Mouse (Mus musculus): ENCODE data around the gene Mdga1. TPM values are rescaled to one million over a fixed set of nuclear protein-coding genes. Genes with fewer than 3 reads are reported as not detected.

Mdga1 gene
- polyA plus RNA-seq, 1 experiment from 2014 or later = 14.7 TPM

GRCm38 (mm10) chr17:29829136-29829535 lies 140.8 kb downstream of the Mdga1 start:
- Histone ChIP-seq H3K9ac (replicated peaks) (no peak overlapping the region), H3K4me1 (replicated peaks) (no peaks in the 10 kb centered on the region), H3K4me2 (replicated peaks) (no peak overlapping the region), H3K27ac (no peak overlapping the region), H3K4me3 (replicated peaks) (no peak overlapping the region), H3K36me3 (peaks cover 19% of the 10 kb centered on the region), H3K27me3 (no peaks in the 10 kb centered on the region), H3K9me3 (no peaks in the 10 kb centered on the region)
- no peak for ATAC-seq
- 73% methylated on average over 7 of the region's 7 CpGs for WGBS

- no peak for ATAC-seq
- Histone ChIP-seq H3K36me3 (peaks cover 19% of the 10 kb centered on the region), H3K4me1 (replicated peaks) (no peaks in the 10 kb centered on the region), H3K27ac (no peak overlapping the region), H3K27me3 (no peaks in the 10 kb centered on the region), H3K4me2 (replicated peaks) (no peak overlapping the region), H3K9me3 (no peaks in the 10 kb centered on the region), H3K4me3 (replicated peaks) (no peak overlapping the region), H3K9ac (replicated peaks) (no peak overlapping the region)
- WGBS = 72% methylated on average over 5 of the region's 5 CpGs
These were observed 142.3 kb downstream of the Mdga1 start for GRCm38 (mm10) chr17:29827602-29828001.

GRCm38 (mm10) chr17:29824512-29825120 lies 145.3 kb downstream of the Mdga1 start:
- Histone ChIP-seq H3K27me3 (no peaks in the 10 kb centered on the region), H3K36me3 (no peaks in the 10 kb centered on the region), H3K9ac (replicated peaks) (no peak overlapping the region), H3K9me3 (no peaks in the 10 kb centered on the region), H3K27ac (no peak overlapping the region), H3K4me1 (replicated peaks) (no peaks in the 10 kb centered on the region), H3K4me3 (replicated peaks) (no peak overlapping the region), H3K4me2 (replicated peaks) (no peak overlapping the region)
- WGBS = 81% methylated on average over 4 of the region's 4 CpGs
- ATAC-seq = no peak

GRCm38 (mm10) chr17:29824208-29824509 lies 145.7 kb downstream of the Mdga1 start:
- Histone ChIP-seq H3K27ac (no peak overlapping the region), H3K27me3 (no peaks in the 10 kb centered on the region), H3K9ac (replicated peaks) (no peak overlapping the region), H3K9me3 (no peaks in the 10 kb centered on the region), H3K4me2 (replicated peaks) (no peak overlapping the region), H3K36me3 (no peaks in the 10 kb centered on the region), H3K4me3 (replicated peaks) (no peak overlapping the region), H3K4me1 (replicated peaks) (no peaks in the 10 kb centered on the region)
- ATAC-seq = no peak
- WGBS = 63% methylated on average over 5 of the region's 5 CpGs

- Histone ChIP-seq H3K9me3 (no peaks in the 10 kb centered on the region), H3K9ac (replicated peaks) (no peak overlapping the region), H3K36me3 (no peaks in the 10 kb centered on the region), H3K4me3 (replicated peaks) (no peak overlapping the region), H3K4me1 (replicated peaks) (peaks cover 1% of the 10 kb centered on the region), H3K27me3 (no peaks in the 10 kb centered on the region), H3K27ac (no peak overlapping the region), H3K4me2 (replicated peaks) (no peak overlapping the region)
- ATAC-seq = no peak
- WGBS = 79% methylated on average over 14 of the region's 14 CpGs
These were observed 146.3 kb downstream of the Mdga1 start for GRCm38 (mm10) chr17:29823439-29824207.

- H3K9ac ChIP-seq (replicated peaks) = no peak overlapping the region
- no peak for ATAC-seq
- WGBS = 90% methylated on average over 3 of the region's 3 CpGs
These were observed 150.3 kb downstream of the Mdga1 start for GRCm38 (mm10) chr17:29819608-29820007.

GRCm38 (mm10) chr17:29818989-29819388 lies 150.9 kb downstream of the Mdga1 start:
- no peaks in the 10 kb centered on the region for H3K9me3 ChIP-seq
- WGBS = 80% methylated on average over 7 of the region's 7 CpGs
- no peak overlapping the region for H3K4me3 ChIP-seq (replicated peaks)
- H3K27ac ChIP-seq = no peak overlapping the region; the same call in 1 of the 2 replicates
- H3K4me2 ChIP-seq (replicated peaks) = no peak overlapping the region
- no peaks in the 10 kb centered on the region for H3K36me3 ChIP-seq
- no peak for ATAC-seq
- no peaks in the 10 kb centered on the region for H3K27me3 ChIP-seq
- H3K4me1 ChIP-seq (replicated peaks) = peaks cover 23% of the 10 kb centered on the region
- H3K9ac ChIP-seq (replicated peaks) = no peak overlapping the region

More at GRCm38 (mm10) chr17:29819608-29820007, 150.3 kb downstream of the Mdga1 start:
- peaks cover 18% of the 10 kb centered on the region for H3K4me1 ChIP-seq (replicated peaks)
- no peak overlapping the region for H3K27ac ChIP-seq
- no peak overlapping the region for H3K4me3 ChIP-seq (replicated peaks)
- H3K36me3 ChIP-seq = no peaks in the 10 kb centered on the region
- no peaks in the 10 kb centered on the region for H3K27me3 ChIP-seq
- H3K9me3 ChIP-seq = no peaks in the 10 kb centered on the region
- no peak overlapping the region for H3K4me2 ChIP-seq (replicated peaks)

GRCm38 (mm10) chr17:29818264-29818945 lies 151.5 kb downstream of the Mdga1 start:
- 29% methylated on average over 11 of the region's 11 CpGs for WGBS
- H3K4me1 ChIP-seq (replicated peaks) = peaks cover 23% of the 10 kb centered on the region
- ATAC-seq = no peak

GRCm38 (mm10) chr17:29814758-29815157 lies 155.1 kb downstream of the Mdga1 start:
- 36% methylated on average over 6 of the region's 6 CpGs for WGBS
- H3K27me3 ChIP-seq = no peaks in the 10 kb centered on the region
- H3K4me2 ChIP-seq (replicated peaks) = no peak overlapping the region
- H3K9ac ChIP-seq (replicated peaks) = no peak overlapping the region
- H3K27ac ChIP-seq = peak overlapping the region; percentile 26; the same call in 1 of the 2 replicates
- no peak overlapping the region for H3K4me3 ChIP-seq (replicated peaks)
- no peaks in the 10 kb centered on the region for H3K36me3 ChIP-seq
- H3K4me1 ChIP-seq (replicated peaks) = peaks cover 23% of the 10 kb centered on the region
- H3K9me3 ChIP-seq = no peaks in the 10 kb centered on the region
- peak; percentile 55; the same call in 1 of the 2 replicates for ATAC-seq

More at GRCm38 (mm10) chr17:29818264-29818945, 151.5 kb downstream of the Mdga1 start:
- H3K9ac ChIP-seq (replicated peaks) = no peak overlapping the region
- no peak overlapping the region for H3K4me2 ChIP-seq (replicated peaks)
- H3K9me3 ChIP-seq = no peaks in the 10 kb centered on the region
- no peak overlapping the region; the same call in 1 of the 2 replicates for H3K27ac ChIP-seq
- H3K4me3 ChIP-seq (replicated peaks) = no peak overlapping the region
- no peaks in the 10 kb centered on the region for H3K36me3 ChIP-seq
- no peaks in the 10 kb centered on the region for H3K27me3 ChIP-seq

- peaks cover 19% of the 10 kb centered on the region for H3K4me1 ChIP-seq (replicated peaks)
- 29% methylated on average over 4 of the region's 4 CpGs for WGBS
- H3K4me3 ChIP-seq (replicated peaks) = no peak overlapping the region
- 0 out of 2 replicates have a peak, but pooled peaks have one; percentile 34 for ATAC-seq
- H3K27me3 ChIP-seq = no peaks in the 10 kb centered on the region
- no peaks in the 10 kb centered on the region for H3K36me3 ChIP-seq
- H3K27ac ChIP-seq = no peak overlapping the region
- no peak overlapping the region for H3K4me2 ChIP-seq (replicated peaks)
- H3K9ac ChIP-seq (replicated peaks) = no peak overlapping the region
- no peaks in the 10 kb centered on the region for H3K9me3 ChIP-seq
These were observed 156.6 kb downstream of the Mdga1 start for GRCm38 (mm10) chr17:29813328-29813727.

GRCm38 (mm10) chr17:29803545-29803944 lies 166.3 kb downstream of the Mdga1 start:
- 66% methylated on average over 3 of the region's 3 CpGs for WGBS
- Histone ChIP-seq H3K9me3 (peaks cover 8% of the 10 kb centered on the region), H3K27ac (no peak overlapping the region), H3K9ac (replicated peaks) (no peak overlapping the region), H3K4me2 (replicated peaks) (no peak overlapping the region), H3K36me3 (no peaks in the 10 kb centered on the region), H3K4me3 (replicated peaks) (no peak overlapping the region), H3K27me3 (no peaks in the 10 kb centered on the region), H3K4me1 (replicated peaks) (peaks cover 4% of the 10 kb centered on the region)
- no peak for ATAC-seq

- no peaks in the 10 kb centered on the region for H3K27me3 ChIP-seq
- H3K36me3 ChIP-seq = no peaks in the 10 kb centered on the region
- WGBS = 24% methylated on average over 4 of the region's 4 CpGs
These were observed 168.5 kb downstream of the Mdga1 start for GRCm38 (mm10) chr17:29801358-29801757.

More at GRCm38 (mm10) chr17:29801358-29801757, 168.5 kb downstream of the Mdga1 start:
- no peak overlapping the region for H3K27ac ChIP-seq
- H3K4me1 ChIP-seq (replicated peaks) = peaks cover 19% of the 10 kb centered on the region
- peaks cover 8% of the 10 kb centered on the region for H3K9me3 ChIP-seq
- no peak overlapping the region for H3K4me2 ChIP-seq (replicated peaks)
- no peak for ATAC-seq
- H3K4me3 ChIP-seq (replicated peaks) = no peak overlapping the region
- no peak overlapping the region for H3K9ac ChIP-seq (replicated peaks)

All from midbrain, embryonic 13.5 days (tissue).